Comparison of ENCODE assay signal across 30 mouse cellular contexts in the genomic region with DNA sequence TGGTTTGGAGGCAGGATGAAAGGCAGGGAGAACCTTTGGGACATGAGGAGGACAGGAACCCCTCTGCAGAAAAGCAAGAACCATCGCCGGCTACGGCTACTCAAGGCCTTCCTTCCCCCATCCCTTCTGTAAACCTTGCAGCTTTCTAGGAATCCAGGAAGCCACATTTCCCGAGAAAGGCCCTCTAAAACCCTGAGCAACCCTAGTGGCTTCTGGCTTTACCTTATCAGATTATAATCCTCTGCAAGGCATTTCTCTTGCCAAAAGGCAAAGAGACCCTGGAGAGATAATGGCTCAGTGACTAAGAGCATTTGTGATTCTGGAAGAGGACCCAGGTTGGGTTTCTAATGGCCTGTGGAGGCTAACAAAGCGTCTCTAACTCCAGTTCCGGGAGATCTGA. TPM values are rescaled to one million over a fixed set of nuclear protein-coding genes. Genes with fewer than 3 reads are reported as not detected.
DNase-seq lines count a peak whose midpoint lies in the region; ATAC-seq lines count a peak whose summit lies in the region.
"Had no signal": no experiment of that assay in that cellular context is flagged by ENCODE, and none has a peak within 500 bp of the region (broad histone marks: within the 10 kb centered on the region; RNA-seq: fewer than 3 reads in every experiment).

No protein-coding gene starts in this region.

- H3K27ac ChIP-seq in heart, embryonic 12.5 days (ENCODE audit: poor library complexity, severe bottlenecking), result 0 out of 2 replicates have a peak overlapping the region, but pooled peaks have one; percentile 1
- H3K27ac ChIP-seq in midbrain, embryonic 11.5 days (ENCODE audit: low read depth, low read length), result no peak overlapping the region
- no peak overlapping the region for H3K27ac ChIP-seq in midbrain, embryonic 10.5 days (replicated peaks)
- H3K27ac ChIP-seq: hindbrain, embryonic 13.5 days; limb, embryonic 12.5 days; midbrain, embryonic 15.5 days had no signal

- H3K9me3 ChIP-seq in heart, embryonic 12.5 days (replicated peaks), result no peaks in the 10 kb centered on the region
- H3K9me3 ChIP-seq in midbrain, embryonic 11.5 days (ENCODE audit: control insufficient read depth, low read length), result no peaks in the 10 kb centered on the region
- H3K9me3 ChIP-seq in midbrain, embryonic 10.5 days (replicated peaks), result no peaks in the 10 kb centered on the region
- H3K9me3 ChIP-seq: hindbrain, embryonic 13.5 days; limb, embryonic 12.5 days; midbrain, embryonic 15.5 days had no signal

- no peak overlapping the region for H3K4me3 ChIP-seq in heart, embryonic 12.5 days
- H3K4me3 ChIP-seq in midbrain, embryonic 11.5 days (ENCODE audit: low read depth, low read length), result no peak overlapping the region
- no peak overlapping the region for H3K4me3 ChIP-seq in midbrain, embryonic 10.5 days
- H3K4me3 ChIP-seq: hindbrain, embryonic 13.5 days; limb, embryonic 12.5 days; midbrain, embryonic 15.5 days had no signal

- DNase-seq in heart, adult 18-20 months, result no peak
- peak; percentile 71 for DNase-seq in midbrain, embryonic 11.5 days (ENCODE audit: low spot score, missing footprints)
- no peak for DNase-seq in midbrain, embryonic 10.5 days (ENCODE audit: low spot score)
- DNase-seq in MN1 (ENCODE audit: low spot score), result peak; percentile 46
- DNase-seq in thymus, postnatal 0 days (ENCODE audit: low spot score), result no peak
- DNase-seq in urinary bladder, postnatal 36 days (ENCODE audit: low spot score in 2 of 2), result no peak
- DNase-seq: adrenal gland, postnatal 25 days; B cell, adult 2 months; cerebellum, adult 11-12 months; cerebellum, adult 9-11 months; gastrocnemius, postnatal 14 days; heart, postnatal 4 days; kidney, adult 8-10 months; kidney, postnatal 14 days; layer of hippocampus, adult 9-11 months; lung, postnatal 36 days; right cerebral cortex, postnatal 25 days; spleen, adult 18-20 months; thymus, adult 2 months; thymus, postnatal 4 days had no signal

- peaks cover 43% of the 10 kb centered on the region for H3K4me1 ChIP-seq in heart, embryonic 12.5 days (replicated peaks)
- H3K4me1 ChIP-seq in midbrain, embryonic 11.5 days (ENCODE audit: control insufficient read depth, insufficient read depth, low read length), result peaks cover 3% of the 10 kb centered on the region; the same call in 1 of the 2 replicates
- peaks cover 17% of the 10 kb centered on the region for H3K4me1 ChIP-seq in midbrain, embryonic 10.5 days
- H3K4me1 ChIP-seq: hindbrain, embryonic 13.5 days; midbrain, embryonic 15.5 days had no signal

- no peak for ATAC-seq in heart, embryonic 12.5 days (ENCODE audit: insufficient number of reproducible peaks, low FRiP score)
- ATAC-seq in midbrain, embryonic 11.5 days (ENCODE audit: low FRiP score), result no peak
- ATAC-seq: forebrain, embryonic 14.5 days; intestine, embryonic 16.5 days; midbrain, embryonic 15.5 days; Patski had no signal

- no peaks in the 10 kb centered on the region for H3K27me3 ChIP-seq in heart, embryonic 12.5 days (replicated peaks)
- H3K27me3 ChIP-seq in midbrain, embryonic 11.5 days (ENCODE audit: control insufficient read depth, insufficient read depth, low read length), result no peaks in the 10 kb centered on the region
- H3K27me3 ChIP-seq in midbrain, embryonic 10.5 days (ENCODE audit: low read depth, poor library complexity, severe bottlenecking), result peaks cover 16% of the 10 kb centered on the region
- H3K27me3 ChIP-seq: limb, embryonic 12.5 days; midbrain, embryonic 15.5 days; Patski had no signal

- no peak overlapping the region for H3K4me2 ChIP-seq in heart, embryonic 12.5 days
- no peak overlapping the region for H3K4me2 ChIP-seq in midbrain, embryonic 11.5 days
- H3K4me2 ChIP-seq: hindbrain, embryonic 13.5 days; limb, embryonic 12.5 days; liver, embryonic 11.5 days; midbrain, embryonic 15.5 days had no signal

- WGBS in heart, embryonic 12.5 days, result 27% methylated on average over 6 of the region's 6 CpGs
- 69% methylated on average over 6 of the region's 6 CpGs for WGBS in midbrain, embryonic 11.5 days
- WGBS in midbrain, embryonic 10.5 days, result 77% methylated on average over 6 of the region's 6 CpGs

- peaks cover 4% of the 10 kb centered on the region; the same call in 1 of the 2 replicates for H3K36me3 ChIP-seq in heart, embryonic 12.5 days
- H3K36me3 ChIP-seq in midbrain, embryonic 11.5 days (ENCODE audit: control insufficient read depth, insufficient read depth, low read length), result no peaks in the 10 kb centered on the region
- no peaks in the 10 kb centered on the region for H3K36me3 ChIP-seq in midbrain, embryonic 10.5 days
- H3K36me3 ChIP-seq: hindbrain, embryonic 13.5 days; midbrain, embryonic 15.5 days had no signal

- H3K9ac ChIP-seq in heart, embryonic 12.5 days, result no peak overlapping the region
- H3K9ac ChIP-seq in midbrain, embryonic 11.5 days (ENCODE audit: low read length), result no peak overlapping the region
- H3K9ac ChIP-seq: hindbrain, embryonic 13.5 days; limb, embryonic 12.5 days; midbrain, embryonic 15.5 days had no signal

RNA-seq across cellular contexts. Expression of a gene that starts 11.2 kb away (rescaled TPM):
- 74.8 and 76.8 TPM in 2 replicates for polyA plus RNA-seq in heart, embryonic 12.5 days (2016; fragmentation: Nextera tagmentation; extraction: Ambion mirVana)
- total RNA-seq in heart, adult 18-20 months (2021), result 10 to 100 TPM; 91.3 to 97.2 TPM
- 22.0 and 23.2 TPM in 2 replicates for polyA plus RNA-seq in midbrain, embryonic 11.5 days (2014; fragmentation: Nextera tagmentation; extraction: Ambion mirVana)
- polyA plus RNA-seq in midbrain, embryonic 10.5 days (2016; fragmentation: Nextera tagmentation; extraction: Ambion mirVana), result 9.0 and 13.6 TPM in 2 replicates
- polyA plus RNA-seq in thymus, postnatal 0 days (2015; fragmentation: Nextera tagmentation; extraction: Ambion mirVana), result 5.1 and 5.5 TPM in 2 replicates

RNA-seq across cellular contexts. Expression of a gene that starts 46.8 kb away (rescaled TPM):
- 0.12 and 0.24 TPM in 2 replicates for polyA plus RNA-seq in heart, embryonic 12.5 days (2016; fragmentation: Nextera tagmentation; extraction: Ambion mirVana)
- total RNA-seq in heart, adult 18-20 months (2021), result not detected
- 0.10 TPM in 2 replicates for polyA plus RNA-seq in midbrain, embryonic 11.5 days (2014; fragmentation: Nextera tagmentation; extraction: Ambion mirVana)
- polyA plus RNA-seq in midbrain, embryonic 10.5 days (2016; fragmentation: Nextera tagmentation; extraction: Ambion mirVana), result 0.10 and 0.15 TPM in 2 replicates
- 0.48 and 0.69 TPM in 2 replicates for polyA plus RNA-seq in thymus, postnatal 0 days (2015; fragmentation: Nextera tagmentation; extraction: Ambion mirVana)
- total RNA-seq: adrenal gland, adult 18-20 months; adrenal gland, postnatal 25 days; gastrocnemius, postnatal 14 days; left cerebral cortex, postnatal 14 days had no signal
- polyA plus RNA-seq: forebrain, embryonic 14.5 days; hindbrain, embryonic 13.5 days; Patski had no signal

Comparison
In these comparisons a context has a peak if more than half of its experiments do, and no peak if none do; other contexts are left out.
1. DNase-seq: peak in midbrain, embryonic 11.5 days (single experiment) and MN1 (single experiment); none in heart, adult 18-20 months (0 of 2), midbrain, embryonic 10.5 days (single experiment), thymus, postnatal 0 days (single experiment) and urinary bladder, postnatal 36 days (0 of 2).